Mouse (Mus musculus) liver, embryonic 11.5 days (tissue): ENCODE data around the gene Zdhhc6. TPM values are rescaled to one million over a fixed set of nuclear protein-coding genes. Genes with fewer than 3 reads are reported as not detected.

ENCODE experiments used
- ATAC-seq: fragments of 200-750 bp; cut with Nextera tagmentation; replicated peaks from 2 replicates; pipeline ENCODE4 v1.8.0; 2017; ENCODE audit warnings: moderate number of reproducible peaks, mild to moderate bottlenecking, moderate TSS enrichment, moderate library complexity; ENCODE audit not compliant: low FRiP score
- DNase-seq: peaks from one replicate; pipeline ENCODE4 v3.0.0-alpha.2; 2017; ENCODE audit warnings: low spot score
- H3K27ac ChIP-seq: fragments of 300-500 bp; sonication (generic); 2 replicates; pipeline ENCODE4 v1.5.1; 2014; ENCODE audit warnings: mild to moderate bottlenecking, low read depth, low read length, control low read depth
- H3K27me3 ChIP-seq: fragments of 300-500 bp; sonication (generic); replicated peaks from 2 replicates; pipeline ENCODE4 v1.6.1; 2014; ENCODE audit warnings: low read length, mixed read lengths; ENCODE audit not compliant: control insufficient read depth, insufficient read depth
- H3K36me3 ChIP-seq: fragments of 300-500 bp; sonication (generic); 2 replicates; pipeline ENCODE4 v1.6.1; 2014; ENCODE audit warnings: mild to moderate bottlenecking, low read length, moderate library complexity, mixed read lengths; ENCODE audit not compliant: control insufficient read depth, insufficient read depth
- H3K4me1 ChIP-seq: fragments of 300-500 bp; sonication (generic); replicated peaks from 2 replicates; pipeline ENCODE4 v1.6.1; 2014; ENCODE audit warnings: low read length, mixed read lengths; ENCODE audit not compliant: control insufficient read depth, insufficient read depth
- H3K4me2 ChIP-seq: fragments of 300-500 bp; sonication (generic); 2 replicates; pipeline ENCODE4 v1.6.1; 2014; ENCODE audit warnings: mild to moderate bottlenecking, control low read depth, moderate library complexity
- H3K4me3 ChIP-seq: fragments of 300-500 bp; sonication (generic); 2 replicates; pipeline ENCODE4 v1.5.1; 2014; ENCODE audit warnings: low read depth, low read length, control low read depth
- H3K9ac ChIP-seq: fragments of 300-500 bp; sonication (generic); 2 replicates; pipeline ENCODE4 v1.6.1; 2014; ENCODE audit warnings: low read depth, low read length, control low read depth
- H3K9me3 ChIP-seq: fragments of 300-500 bp; sonication (generic); 2 replicates; pipeline ENCODE4 v1.6.1; 2016; ENCODE audit warnings: low read length, inconsistent platforms, mixed read lengths; ENCODE audit not compliant: control insufficient read depth
- WGBS: fragments of 180-500 bp; shearing (Covaris S2); extraction: QIAGEN DNeasy Blood & Tissue Kit; methylation state at CpG from one replicate; pipeline ENCODE4 v1.1.7; 2014; 5-methylcytosine and 5-hydroxymethylcytosine counted together
- polyA plus RNA-seq: library from polyadenylated mRNA; unstranded; fragments of >200 nt; fragmentation: Nextera tagmentation; extraction: Ambion mirVana; gene quantifications from 2 replicates; pipeline ENCODE4 v1.2.1, GENCODE M21; 2014

Gene Zdhhc6
- polyA plus RNA-seq, 1 experiment from 2014 or later: 120 TPM

- no peak for ATAC-seq
- no peak for DNase-seq
- H3K9ac ChIP-seq: no peak within 1 kb of the TSS
- H3K4me1 ChIP-seq: peaks cover 15% of the 10 kb centered on the region
- WGBS: 85% methylated on average over 9 of the region's 9 CpGs
- H3K9me3 ChIP-seq: no peaks in the 10 kb centered on the region
- H3K36me3 ChIP-seq: no peaks in the 10 kb centered on the region
- no peak within 1 kb of the TSS for H3K27ac ChIP-seq
- peak within 1 kb of the TSS; percentile 81 for H3K4me3 ChIP-seq
- peak within 1 kb of the TSS; percentile 92; the same call in 1 of the 2 replicates for H3K4me2 ChIP-seq
- H3K27me3 ChIP-seq: no peaks in the 10 kb centered on the region
Measured at GRCm38 (mm10) chr19:55251383-55252124, 64.3 kb downstream of the Zdhhc6 start, which contains the start of gene Acsl5. Acsl5 (plus strand) TSS chr19:55251938.

- Histone ChIP-seq H3K4me3 (no peak overlapping the region), H3K4me2 (no peak overlapping the region), H3K9me3 (no peaks in the 10 kb centered on the region), H3K36me3 (no peaks in the 10 kb centered on the region), H3K27me3 (no peaks in the 10 kb centered on the region), H3K4me1 (peaks cover 13% of the 10 kb centered on the region), H3K27ac (no peak overlapping the region), H3K9ac (no peak overlapping the region)
- ATAC-seq: no peak
- DNase-seq: no peak
- 89% methylated on average over 5 of the region's 5 CpGs for WGBS
Measured at GRCm38 (mm10) chr19:55250451-55250850, 65.4 kb downstream of the Zdhhc6 start.

DNA sequence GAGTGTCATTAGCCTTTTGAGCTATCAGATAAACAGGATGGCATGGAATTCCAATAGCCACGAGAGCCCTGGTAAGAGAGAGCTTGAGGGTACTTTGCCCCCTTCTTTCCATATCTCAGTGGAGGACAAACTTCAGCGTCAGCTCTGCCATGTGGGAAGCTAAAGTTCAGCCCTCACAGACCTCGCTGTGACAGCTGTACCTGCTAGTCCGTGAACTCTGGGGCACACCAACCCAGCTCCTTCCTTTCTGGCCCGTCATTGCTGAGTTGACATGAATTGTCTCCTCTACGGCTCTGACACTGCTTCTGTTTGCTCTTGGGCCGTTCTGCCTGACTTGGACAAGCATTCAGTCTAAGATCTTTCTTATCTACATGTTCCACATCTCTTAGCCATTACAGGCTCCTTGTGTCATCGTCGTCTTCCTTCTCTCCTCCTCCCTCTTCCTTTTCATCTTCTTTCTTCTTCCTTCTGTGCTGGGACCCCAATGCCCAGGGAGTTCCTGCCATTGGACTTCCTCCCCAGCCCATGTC, 67.8 kb downstream of the Zdhhc6 start:
- H3K4me2 ChIP-seq: peak overlapping the region; percentile 29
- WGBS: 33% methylated on average over 9 of the region's 9 CpGs
- H3K9ac ChIP-seq: 0 out of 2 replicates have a peak overlapping the region, but pooled peaks have one; percentile 40
- H3K27me3 ChIP-seq: no peaks in the 10 kb centered on the region
- H3K9me3 ChIP-seq: no peaks in the 10 kb centered on the region
- no peak overlapping the region; the same call in 1 of the 2 replicates for H3K27ac ChIP-seq
- no peak overlapping the region for H3K4me3 ChIP-seq
- DNase-seq (no peak), ATAC-seq (peak; percentile 62)
- H3K4me1 ChIP-seq: peaks cover 12% of the 10 kb centered on the region
- no peaks in the 10 kb centered on the region for H3K36me3 ChIP-seq

GRCm38 (mm10) chr19:55247563-55247962, 68.3 kb downstream of the Zdhhc6 start:
- H3K4me1 ChIP-seq: peaks cover 12% of the 10 kb centered on the region
- H3K4me3 ChIP-seq: no peak overlapping the region
- WGBS: 79% methylated on average over 5 of the region's 5 CpGs
- no peaks in the 10 kb centered on the region for H3K27me3 ChIP-seq
- H3K36me3 ChIP-seq: no peaks in the 10 kb centered on the region
- no peak overlapping the region; the same call in 1 of the 2 replicates for H3K27ac ChIP-seq
- no peak for ATAC-seq
- DNase-seq: no peak
- H3K9me3 ChIP-seq: no peaks in the 10 kb centered on the region
- H3K9ac ChIP-seq: no peak overlapping the region
- no peak overlapping the region; the same call in 1 of the 2 replicates for H3K4me2 ChIP-seq

DNA sequence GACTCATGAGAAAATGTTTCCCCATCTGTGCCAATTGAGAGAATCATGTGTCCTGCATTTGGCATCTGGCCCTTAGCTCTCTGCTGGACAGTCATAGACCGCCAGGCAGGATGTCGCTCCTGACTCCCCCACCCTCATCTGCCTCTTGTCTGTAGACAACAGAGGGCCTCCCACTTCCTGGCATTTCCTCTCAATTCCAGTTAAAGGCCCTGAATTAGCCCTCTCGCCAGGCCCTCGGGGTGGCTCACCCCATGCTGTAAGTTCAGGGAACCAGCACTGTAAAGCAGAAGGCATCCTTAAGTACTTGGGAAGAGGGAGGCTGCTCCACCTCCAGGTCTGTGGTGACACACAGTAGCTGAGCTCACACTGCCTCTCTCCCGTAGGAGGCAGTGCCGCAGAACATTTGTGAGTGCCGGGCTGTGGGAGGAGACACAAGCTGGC, 71.0 kb downstream of the Zdhhc6 start:
- Histone ChIP-seq H3K4me1 (peaks cover 12% of the 10 kb centered on the region), H3K9me3 (no peaks in the 10 kb centered on the region), H3K4me2 (peak overlapping the region; percentile 3; the same call in 1 of the 2 replicates), H3K27me3 (no peaks in the 10 kb centered on the region), H3K9ac (no peak overlapping the region), H3K27ac (peak overlapping the region; percentile 1; the same call in 1 of the 2 replicates), H3K36me3 (no peaks in the 10 kb centered on the region), H3K4me3 (no peak overlapping the region)
- 21% methylated on average over 7 of the region's 7 CpGs for WGBS
- DNase-seq: peak; percentile 54
- ATAC-seq: peak; percentile 78

DNA sequence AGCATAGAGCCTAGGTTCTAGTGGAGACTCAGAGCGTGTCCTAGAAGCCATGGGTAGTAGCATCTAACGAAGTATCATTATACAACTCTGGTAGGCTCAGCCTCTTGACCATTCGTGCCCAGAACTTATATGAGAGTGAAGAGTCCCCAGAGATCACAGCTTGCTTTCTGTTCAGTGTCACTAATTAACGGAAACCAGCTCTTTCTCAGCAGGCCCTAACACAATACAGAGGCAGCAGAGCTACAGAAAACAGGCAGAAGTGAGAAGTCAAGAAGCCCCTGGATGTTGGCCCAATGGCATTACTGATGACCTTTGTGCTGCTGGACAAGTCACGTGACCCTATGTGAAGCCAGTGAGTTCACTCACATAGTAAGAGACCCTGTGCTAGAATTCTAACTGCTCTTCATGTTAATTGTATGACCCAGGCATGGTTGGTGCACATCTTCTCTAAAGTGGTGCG, 74.6 kb downstream of the Zdhhc6 start, which contains the start of gene Gucy2g:
Gucy2g (minus strand) TSS at position 51 of the 460 bp plus-strand sequence.
- Histone ChIP-seq H3K4me2 (no peak within 1 kb of the TSS), H3K9me3 (no peaks in the 10 kb centered on the region), H3K4me1 (peaks cover 5% of the 10 kb centered on the region; the same call in 1 of the 2 replicates), H3K9ac (no peak within 1 kb of the TSS), H3K27ac (no peak within 1 kb of the TSS), H3K4me3 (no peak within 1 kb of the TSS), H3K36me3 (no peaks in the 10 kb centered on the region), H3K27me3 (no peaks in the 10 kb centered on the region)
- ATAC-seq (no peak), DNase-seq (no peak)
- 76% methylated on average over 6 of the region's 6 CpGs for WGBS

- DNase-seq: no peak
- 75% methylated on average over 6 of the region's 6 CpGs for WGBS
- H3K27ac ChIP-seq: no peak overlapping the region
Measured at GRCm38 (mm10) chr19:55239766-55240426, 75.9 kb downstream of the Zdhhc6 start.

DNA sequence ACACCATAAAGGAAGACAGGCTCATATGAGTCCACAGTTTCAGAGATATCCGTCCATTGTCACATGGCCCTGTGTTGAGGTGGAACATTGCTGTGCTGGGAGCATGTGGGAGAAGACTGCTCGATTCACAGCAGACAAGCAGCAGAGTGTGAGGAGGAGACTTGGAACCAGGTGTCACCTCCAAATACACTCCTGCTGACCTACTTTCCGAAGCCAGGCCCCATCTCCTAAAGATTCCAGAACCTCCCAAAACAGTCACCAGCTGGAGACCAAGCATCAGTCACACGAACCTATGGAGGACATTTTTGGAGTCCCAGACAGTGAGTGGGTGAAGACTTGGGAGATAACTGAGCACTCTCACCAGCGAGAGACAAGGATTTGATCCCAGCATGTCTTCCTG, 79.3 kb downstream of the Zdhhc6 start:
- peaks cover 4% of the 10 kb centered on the region for H3K4me1 ChIP-seq
- no peak for ATAC-seq
- H3K9ac ChIP-seq: no peak overlapping the region
- DNase-seq: no peak
- no peak overlapping the region for H3K4me3 ChIP-seq
- no peak overlapping the region for H3K27ac ChIP-seq
- 69% methylated on average over 5 of the region's 5 CpGs for WGBS
- H3K9me3 ChIP-seq: no peaks in the 10 kb centered on the region
- no peak overlapping the region for H3K4me2 ChIP-seq
- H3K27me3 ChIP-seq: no peaks in the 10 kb centered on the region
- no peaks in the 10 kb centered on the region for H3K36me3 ChIP-seq

More at GRCm38 (mm10) chr19:55239766-55240426, 75.9 kb downstream of the Zdhhc6 start:
- Histone ChIP-seq H3K9me3 (no peaks in the 10 kb centered on the region), H3K27me3 (no peaks in the 10 kb centered on the region), H3K4me1 (no peaks in the 10 kb centered on the region), H3K4me2 (no peak overlapping the region), H3K36me3 (no peaks in the 10 kb centered on the region), H3K9ac (no peak overlapping the region), H3K4me3 (no peak overlapping the region)
- no peak for ATAC-seq
